Mouse (Mus musculus): ENCODE data around the gene Zbtb49. TPM values are rescaled to one million over a fixed set of nuclear protein-coding genes. Genes with fewer than 3 reads are reported as not detected.
A peak's percentile ranks its signal among the peaks of the same experiment; 100 is the strongest.

The Zbtb49 gene
- polyA plus RNA-seq, 1 experiment from 2014 or later: 11.9 TPM

GRCm38 (mm10) chr5:38157481-38158020 lies 62.7 kb downstream of the Zbtb49 start:
- 61% methylated on average over 9 of the region's 9 CpGs for WGBS
- Histone ChIP-seq H3K4me3 (ENCODE audit: low read depth, low read length) (peak overlapping the region; percentile 89), H3K9me3 (ENCODE audit: control insufficient read depth, low read length) (no peaks in the 10 kb centered on the region), H3K36me3 (ENCODE audit: control insufficient read depth, insufficient read depth, low read length) (peaks cover 49% of the 10 kb centered on the region), H3K27me3 (replicated peaks; ENCODE audit: control insufficient read depth, insufficient read depth, low read length) (0 out of 2 replicates have a peak, but pooled peaks cover 6% of the 10 kb centered on the region), H3K9ac (ENCODE audit: low read depth, low read length) (peak overlapping the region; percentile 90; the same call in 1 of the 2 replicates), H3K4me2 (ENCODE audit: low read depth, low read length) (peak overlapping the region; percentile 88), H3K27ac (replicated peaks; ENCODE audit: low read depth, low read length) (no peak overlapping the region), H3K4me1 (ENCODE audit: control insufficient read depth, insufficient read depth, low read length) (peaks cover 6% of the 10 kb centered on the region; the same call in 1 of the 2 replicates)
- DNase-seq (ENCODE audit: low spot score): no peak
- ATAC-seq (ENCODE audit: low read depth): no peak

- Histone ChIP-seq H3K36me3 (ENCODE audit: control insufficient read depth, insufficient read depth, low read length) (peaks cover 87% of the 10 kb centered on the region), H3K4me3 (ENCODE audit: low read depth, low read length) (no peak overlapping the region), H3K4me2 (ENCODE audit: low read depth, low read length) (no peak overlapping the region), H3K9ac (ENCODE audit: low read depth, low read length) (no peak overlapping the region), H3K9me3 (ENCODE audit: control insufficient read depth, low read length) (no peaks in the 10 kb centered on the region), H3K27ac (replicated peaks; ENCODE audit: low read depth, low read length) (no peak overlapping the region), H3K27me3 (replicated peaks; ENCODE audit: control insufficient read depth, insufficient read depth, low read length) (no peaks in the 10 kb centered on the region), H3K4me1 (ENCODE audit: control insufficient read depth, insufficient read depth, low read length) (peaks cover 6% of the 10 kb centered on the region; the same call in 1 of the 2 replicates)
- ATAC-seq (ENCODE audit: low read depth): no peak
- DNase-seq (ENCODE audit: low spot score): no peak
- 86% methylated on average over 5 of the region's 5 CpGs for WGBS
Observed at GRCm38 (mm10) chr5:38153636-38154035, 66.6 kb downstream of the Zbtb49 start.

- Histone ChIP-seq H3K4me3 (ENCODE audit: low read depth, low read length) (no peak overlapping the region), H3K4me2 (ENCODE audit: low read depth, low read length) (no peak overlapping the region), H3K4me1 (ENCODE audit: control insufficient read depth, insufficient read depth, low read length) (no peaks in the 10 kb centered on the region; the same call in 1 of the 2 replicates), H3K27me3 (replicated peaks; ENCODE audit: control insufficient read depth, insufficient read depth, low read length) (no peaks in the 10 kb centered on the region), H3K9ac (ENCODE audit: low read depth, low read length) (no peak overlapping the region), H3K9me3 (ENCODE audit: control insufficient read depth, low read length) (no peaks in the 10 kb centered on the region), H3K27ac (replicated peaks; ENCODE audit: low read depth, low read length) (no peak overlapping the region), H3K36me3 (ENCODE audit: control insufficient read depth, insufficient read depth, low read length) (peaks cover 98% of the 10 kb centered on the region)
- 88% methylated on average over 10 of the region's 10 CpGs for WGBS
- ATAC-seq (ENCODE audit: low read depth) (no peak), DNase-seq (ENCODE audit: low spot score) (no peak)
Observed at GRCm38 (mm10) chr5:38152201-38153108, 67.8 kb downstream of the Zbtb49 start.

- no peaks in the 10 kb centered on the region for H3K4me1 ChIP-seq (ENCODE audit: control insufficient read depth, insufficient read depth, low read length)
- no peak overlapping the region for H3K4me3 ChIP-seq (ENCODE audit: low read depth, low read length)
- no peak overlapping the region for H3K4me2 ChIP-seq (ENCODE audit: low read depth, low read length)
- H3K36me3 ChIP-seq (ENCODE audit: control insufficient read depth, insufficient read depth, low read length): peaks cover 91% of the 10 kb centered on the region
- WGBS: 80% methylated on average over 3 of the region's 3 CpGs
- H3K27me3 ChIP-seq (replicated peaks; ENCODE audit: control insufficient read depth, insufficient read depth, low read length): no peaks in the 10 kb centered on the region
- no peaks in the 10 kb centered on the region for H3K9me3 ChIP-seq (ENCODE audit: control insufficient read depth, low read length)
- H3K27ac ChIP-seq (replicated peaks; ENCODE audit: low read depth, low read length): no peak overlapping the region
- no peak for DNase-seq (ENCODE audit: low spot score)
- H3K9ac ChIP-seq (ENCODE audit: low read depth, low read length): no peak overlapping the region
- ATAC-seq (ENCODE audit: low read depth): no peak
Observed at GRCm38 (mm10) chr5:38151264-38151663, 69.0 kb downstream of the Zbtb49 start.

- no peaks in the 10 kb centered on the region for H3K27me3 ChIP-seq (replicated peaks; ENCODE audit: control insufficient read depth, insufficient read depth, low read length)
- H3K9ac ChIP-seq (ENCODE audit: low read depth, low read length): no peak overlapping the region
- WGBS: 82% methylated on average over 6 of the region's 6 CpGs
- no peaks in the 10 kb centered on the region for H3K9me3 ChIP-seq (ENCODE audit: control insufficient read depth, low read length)
- H3K4me1 ChIP-seq (ENCODE audit: control insufficient read depth, insufficient read depth, low read length): no peaks in the 10 kb centered on the region
- peaks cover 76% of the 10 kb centered on the region for H3K36me3 ChIP-seq (ENCODE audit: control insufficient read depth, insufficient read depth, low read length)
- no peak overlapping the region for H3K27ac ChIP-seq (replicated peaks; ENCODE audit: low read depth, low read length)
- H3K4me3 ChIP-seq (ENCODE audit: low read depth, low read length): no peak overlapping the region
- H3K4me2 ChIP-seq (ENCODE audit: low read depth, low read length): no peak overlapping the region
- DNase-seq (ENCODE audit: low spot score): no peak
- ATAC-seq (ENCODE audit: low read depth): no peak
Observed at GRCm38 (mm10) chr5:38146524-38146923, 73.7 kb downstream of the Zbtb49 start.

- H3K27me3 ChIP-seq (replicated peaks; ENCODE audit: control insufficient read depth, insufficient read depth, low read length): no peaks in the 10 kb centered on the region
- DNase-seq (ENCODE audit: low spot score): no peak
- no peak for ATAC-seq (ENCODE audit: low read depth)
- no peak overlapping the region for H3K4me3 ChIP-seq (ENCODE audit: low read depth, low read length)
- H3K9ac ChIP-seq (ENCODE audit: low read depth, low read length): no peak overlapping the region
- H3K27ac ChIP-seq (replicated peaks; ENCODE audit: low read depth, low read length): no peak overlapping the region
- no peaks in the 10 kb centered on the region for H3K9me3 ChIP-seq (ENCODE audit: control insufficient read depth, low read length)
- H3K4me2 ChIP-seq (ENCODE audit: low read depth, low read length): no peak overlapping the region
- 93% methylated on average over 6 of the region's 6 CpGs for WGBS
- H3K4me1 ChIP-seq (ENCODE audit: control insufficient read depth, insufficient read depth, low read length): no peaks in the 10 kb centered on the region
- H3K36me3 ChIP-seq (ENCODE audit: control insufficient read depth, insufficient read depth, low read length): peaks cover 86% of the 10 kb centered on the region
Observed at GRCm38 (mm10) chr5:38140893-38141292, 79.4 kb downstream of the Zbtb49 start.

Other genes starting within 250 kb of the Zbtb49 start
- gene Stx18, start 181.7 kb downstream of the Zbtb49 start, polyA plus RNA-seq (2014; fragmentation: Nextera tagmentation; extraction: Ambion mirVana): 43.9 and 45.8 TPM in 2 replicates
- 32.5 and 35.0 TPM in 2 replicates for gene Nsg1, start 60.5 kb downstream of the Zbtb49 start, polyA plus RNA-seq (2014; fragmentation: Nextera tagmentation; extraction: Ambion mirVana)
- 77.7 and 81.6 TPM in 2 replicates for gene Lyar, start within 50 bp of the Zbtb49 start, polyA plus RNA-seq (2014; fragmentation: Nextera tagmentation; extraction: Ambion mirVana)
- gene Tmem128, start 39.7 kb upstream of the Zbtb49 start, polyA plus RNA-seq (2014; fragmentation: Nextera tagmentation; extraction: Ambion mirVana): 63.3 and 65.6 TPM in 2 replicates
- gene Otop1, start 55.5 kb upstream of the Zbtb49 start, polyA plus RNA-seq (2014; fragmentation: Nextera tagmentation; extraction: Ambion mirVana): 0.14 and 0.22 TPM in 2 replicates
- gene Drd5, start 98.9 kb upstream of the Zbtb49 start, polyA plus RNA-seq (2014; fragmentation: Nextera tagmentation; extraction: Ambion mirVana): not detected in 2 replicates

All from embryonic facial prominence, embryonic 14.5 days (tissue).